Mouse (Mus musculus) lung, adult 10 weeks (tissue): ENCODE measurements around the gene Ovgp1. TPM values are rescaled to one million over a fixed set of nuclear protein-coding genes. Genes with fewer than 3 reads are reported as not detected.

Source experiments
- polyA plus RNA-seq: library from polyadenylated mRNA; stranded (reverse); fragments of 350-450 nt; fragmentation: Illumina TruSeq; extraction: RNeasy Lipid Tissue Mini Kit (QIAGEN cat#74804); gene quantifications from one replicate; pipeline ENCODE4 v1.2.3, GENCODE M21; 2014; ENCODE audit warnings: low read depth, low replicate concordance; ENCODE audit not compliant: insufficient read depth

Ovgp1 gene
- polyA plus RNA-seq: 0.94 TPM

DNA sequence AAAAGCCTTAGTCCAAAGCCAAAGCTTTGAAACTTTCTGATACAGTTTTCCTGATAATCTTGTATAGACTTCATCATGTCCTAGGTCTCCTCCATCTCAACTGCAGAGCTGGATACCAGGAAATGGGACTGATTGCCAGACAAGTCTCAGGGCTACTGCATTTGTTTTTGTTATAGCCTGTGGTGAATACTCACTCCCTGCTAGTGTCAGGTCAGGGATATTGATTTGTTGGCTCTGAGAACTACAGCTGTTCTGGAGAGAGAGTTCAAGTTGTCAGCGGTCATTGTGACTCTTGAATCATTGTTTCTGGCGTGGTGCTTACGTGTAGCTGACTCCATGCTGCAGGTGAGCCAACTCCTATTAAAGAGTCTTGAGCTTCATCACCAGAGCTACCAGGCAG is at the start of gene Ovgp1:
TSS of gene Ovgp1 (plus strand) at position 301 of the 400 bp plus-strand sequence.

DNA sequence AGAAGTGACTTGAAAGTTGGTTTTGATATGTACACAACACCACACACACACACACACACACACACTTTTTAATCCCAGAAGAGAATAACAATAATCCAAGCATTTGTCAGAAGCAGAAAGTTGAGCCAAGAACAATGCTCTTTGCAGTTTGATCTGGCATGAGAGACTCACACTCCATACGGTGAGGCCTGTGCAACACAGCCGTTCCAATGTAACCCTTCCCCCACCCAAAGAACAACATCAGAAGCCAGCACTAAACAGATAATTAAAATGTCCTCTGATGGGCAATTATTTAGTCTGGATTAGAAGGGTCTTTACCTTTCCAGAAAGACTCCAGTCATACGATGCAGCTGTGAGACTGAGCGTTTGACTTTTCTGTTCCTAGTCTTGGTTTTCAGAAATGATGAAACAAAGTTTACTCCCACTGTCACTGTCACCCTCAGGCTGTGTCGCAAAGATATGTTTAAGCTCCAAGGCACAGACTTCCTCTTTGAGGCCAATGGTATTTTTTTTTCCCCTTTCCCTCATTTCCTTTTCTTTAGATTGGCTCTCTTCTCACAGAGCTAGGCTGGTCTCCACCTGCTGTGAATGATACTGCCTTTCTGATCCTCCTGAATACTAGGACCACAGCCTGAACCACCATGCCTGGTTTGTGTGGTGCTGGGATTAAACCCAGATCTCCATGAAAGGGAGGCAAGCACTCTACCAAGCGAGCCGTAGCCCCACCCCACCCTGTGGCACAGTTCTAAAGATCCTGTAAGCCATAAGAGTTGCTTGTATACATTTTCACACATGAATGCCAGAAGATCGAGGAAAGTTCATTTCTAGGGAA is 41.1 kb upstream of the Ovgp1 start, which contains the start of gene I830077J02Rik:
TSS of gene I830077J02Rik (minus strand) at position 425 of the 832 bp plus-strand sequence.

GRCm38 (mm10) chr3:105958974-105959580 is 14.4 kb upstream of the Ovgp1 start, which contains the start of gene Wdr77:
Wdr77 (plus strand) TSS chr3:105959369.

DNA sequence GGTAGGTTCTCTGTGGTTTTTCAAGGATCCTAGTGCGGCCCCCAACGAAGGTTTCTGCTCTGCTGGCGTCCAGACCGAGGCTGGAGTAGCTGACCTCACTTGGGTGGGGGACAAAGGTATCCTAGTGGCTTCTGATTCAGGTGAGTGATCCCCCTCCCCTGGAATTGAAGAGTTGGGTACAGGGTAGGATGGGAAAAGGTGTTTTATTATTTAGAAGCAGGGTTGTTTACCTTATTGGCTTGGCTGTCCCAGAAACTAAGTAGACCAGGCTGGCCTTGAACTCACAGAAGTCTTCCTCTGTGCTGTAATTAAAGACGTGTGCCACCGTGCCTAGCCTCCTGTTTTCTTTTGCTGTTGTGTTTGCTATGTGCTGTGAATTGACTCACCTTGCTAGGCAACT is 13.5 kb upstream of the Ovgp1 start, which contains the start of gene Atp5f1:
TSS of gene Atp5f1 (minus strand) at position 101 of the 400 bp plus-strand sequence.

GRCm38 (mm10) chr3:106014546-106014945 is 41.0 kb downstream of the Ovgp1 start, which contains the start of gene Pifo:
Pifo (minus strand) TSS chr3:106014646.

GRCm38 (mm10) chr3:106032781-106033180 is 59.3 kb downstream of the Ovgp1 start, which contains the start of gene Chil5:
Chil5 (minus strand) TSS chr3:106032814.

Other genes starting within 250 kb of the Ovgp1 start
- gene Rap1a, start 172.4 kb upstream of the Ovgp1 start, polyA plus RNA-seq: 185 TPM
- gene Adora3, start 102.9 kb upstream of the Ovgp1 start, polyA plus RNA-seq: 0.76 TPM
- 1.5 TPM for gene Tmigd3, start 102.8 kb upstream of the Ovgp1 start, polyA plus RNA-seq
- 3.2 TPM for gene I830077J02Rik, start 41.0 kb upstream of the Ovgp1 start, polyA plus RNA-seq
- gene Wdr77, start 14.3 kb upstream of the Ovgp1 start, polyA plus RNA-seq: 17.1 TPM
- 230 TPM for gene Atp5f1, start 13.6 kb upstream of the Ovgp1 start, polyA plus RNA-seq
- 31.6 TPM for gene Pifo, start 40.9 kb downstream of the Ovgp1 start, polyA plus RNA-seq
- not detected for gene Chil5, start 59.1 kb downstream of the Ovgp1 start, polyA plus RNA-seq
- gene Chia1, start 139.5 kb downstream of the Ovgp1 start, polyA plus RNA-seq: 70.3 TPM
- gene Chil3, start 193.9 kb downstream of the Ovgp1 start, polyA plus RNA-seq: 1,011 TPM
- gene Chil4, start 245.8 kb downstream of the Ovgp1 start, polyA plus RNA-seq: not detected